Comparison of ENCODE assay signal across 21 mouse cellular contexts in the genomic region with DNA sequence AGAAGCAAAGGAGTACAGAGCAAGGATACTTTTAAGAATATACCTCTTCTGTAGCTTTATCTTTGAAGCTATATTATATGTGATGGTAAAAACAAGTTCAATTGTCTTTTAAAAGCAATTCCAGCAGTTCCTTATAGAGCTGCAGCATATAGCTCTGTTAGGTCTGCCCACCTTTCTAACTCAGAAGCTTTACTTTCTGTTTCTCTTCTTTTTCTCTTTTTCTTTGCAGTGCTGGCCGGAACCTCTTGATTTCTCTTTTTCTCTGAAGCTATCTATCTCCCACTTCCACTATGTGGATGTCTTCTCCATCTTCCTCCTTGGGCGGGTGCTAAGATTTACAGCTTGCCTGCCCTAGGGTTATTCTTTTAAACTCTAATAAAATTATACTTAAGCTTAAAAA. TPM values are rescaled to one million over a fixed set of nuclear protein-coding genes. Genes with fewer than 3 reads are reported as not detected.
A peak's percentile ranks its signal among the peaks of the same experiment; 100 is the strongest.
DNase-seq lines count a peak whose midpoint lies in the region; ATAC-seq and TF ChIP-seq lines count a peak whose summit lies in the region.
"Had no signal": no experiment of that assay in that cellular context is flagged by ENCODE, and none has a peak within 500 bp of the region (broad histone marks: within the 10 kb centered on the region; RNA-seq: fewer than 3 reads in every experiment).

No protein-coding gene starts in this region.

- H3K4me1 ChIP-seq in forebrain, postnatal 0 days (ENCODE audit: insufficient read depth), result no peaks in the 10 kb centered on the region

- no peaks in the 10 kb centered on the region for H3K9me3 ChIP-seq in forebrain, postnatal 0 days (ENCODE audit: low read length)
- H3K9me3 ChIP-seq: G1E had no signal

- 99% methylated on average over 2 of the region's 2 CpGs for WGBS in forebrain, postnatal 0 days

- no peak for TF ChIP-seq CTCF in forebrain, postnatal 0 days (IDR thresholded peaks at IDR 0.05; ENCODE audit: low read depth)

- no peak for DNase-seq in forebrain, postnatal 0 days
- no peak for DNase-seq in kidney, adult 18-20 months
- no peak for DNase-seq in heart, adult 18-20 months
- DNase-seq: adrenal gland, adult 2 months; adrenal gland, adult 8-10 months; adrenal gland, postnatal 10 days; adrenal gland, postnatal 14 days; adrenal gland, postnatal 25 days; adrenal gland, postnatal 36 days; B cell, adult 2 months; cerebellum, adult 11 months; cerebellum, adult 11-12 months; cerebellum, adult 18-20 months; cerebellum, adult 2 months; cerebellum, adult 8-10 months had no signal

- no peak overlapping the region for H3K9ac ChIP-seq in forebrain, postnatal 0 days

- no peak overlapping the region for H3K27ac ChIP-seq in forebrain, postnatal 0 days (ENCODE audit: low read depth, low read length)

- ATAC-seq in CD4-positive, CD25-positive, alpha-beta regulatory T cell, adult 4 months, result peak; percentile 76
- peak; percentile 63 for ATAC-seq in activated CD4-positive, CD25-positive, alpha-beta regulatory T cell, adult 4 months
- peak; percentile 60 for ATAC-seq in inflammation-experienced regulatory T-cells, adult 6 months
- ATAC-seq in forebrain, postnatal 0 days, result no peak
- ATAC-seq: Patski had no signal

- no peak overlapping the region for H3K4me2 ChIP-seq in forebrain, postnatal 0 days (ENCODE audit: low read depth)

- no peaks in the 10 kb centered on the region for H3K36me3 ChIP-seq in forebrain, postnatal 0 days (ENCODE audit: insufficient read depth)

- H3K4me3 ChIP-seq in forebrain, postnatal 0 days (ENCODE audit: low read depth, low read length), result no peak overlapping the region

- H3K27me3 ChIP-seq in forebrain, postnatal 0 days (ENCODE audit: insufficient read depth, low read length), result no peaks in the 10 kb centered on the region
- H3K27me3 ChIP-seq: CH12.LX, Patski had no signal

RNA-seq across cellular contexts. Expression of a gene that starts 12.2 kb away (rescaled TPM):
- polyA plus RNA-seq in CD4-positive, CD25-positive, alpha-beta regulatory T cell, adult 4 months (2017; shearing (Covaris generic)), result 10 to 100 TPM; 10.9 to 19.5 TPM
- 10 to 100 TPM in 1 of 2 experiments, 1 to 10 TPM in 1; 8.8 to 13.4 TPM for polyA plus RNA-seq in activated CD4-positive, CD25-positive, alpha-beta regulatory T cell, adult 4 months (2017; shearing (Covaris generic))
- 10 to 100 TPM in 2 of 3 experiments, 1 to 10 TPM in 1; 9.3 to 16.0 (median 14.6) TPM for polyA plus RNA-seq in inflammation-experienced regulatory T-cells, adult 6 months (2017; shearing (Covaris generic))
- total RNA-seq in forebrain, postnatal 0 days (2014; rRNA removed), result 39.8 and 52.1 TPM in 2 replicates
- polyA plus RNA-seq in forebrain, postnatal 0 days (2015; fragmentation: Nextera tagmentation; extraction: Ambion mirVana), result 14.1 and 16.7 TPM in 2 replicates
- 10 to 100 TPM; 22.9 to 27.2 TPM for total RNA-seq in heart, adult 18-20 months (2021)
